Comparison of ENCODE assay signal across 9 mouse cellular contexts in genomic region chr16:35627992-35628607, GRCm38 (mm10).
DNase-seq lines count a peak whose midpoint lies in the region; ATAC-seq and TF ChIP-seq lines count a peak whose summit lies in the region.
"Had no signal": no experiment of that assay in that cellular context is flagged by ENCODE, and none has a peak within 500 bp of the region (broad histone marks: within the 10 kb centered on the region; RNA-seq: fewer than 3 reads in every experiment).

No protein-coding gene starts in this region.

- H3K4me1 ChIP-seq in kidney, embryonic 16.5 days (ENCODE audit: insufficient read depth, low read length), result peaks cover 8% of the 10 kb centered on the region
- H3K4me1 ChIP-seq in liver, embryonic 13.5 days (replicated peaks), result no peaks in the 10 kb centered on the region
- peaks cover 19% of the 10 kb centered on the region for H3K4me1 ChIP-seq in olfactory bulb, adult 2 months (ENCODE audit: control insufficient read depth, insufficient read depth, low read length)
- H3K4me1 ChIP-seq in thymus, adult 2 months (replicated peaks; ENCODE audit: control insufficient read depth, insufficient read depth, low read length), result no peaks in the 10 kb centered on the region

- TF ChIP-seq CTCF in olfactory bulb, adult 2 months (IDR thresholded peaks at IDR 0.05; ENCODE audit: insufficient read depth, low read depth, low read length), result peak; percentile 91
- peak; percentile 88 for TF ChIP-seq CTCF in thymus, adult 2 months (IDR thresholded peaks at IDR 0.05; ENCODE audit: borderline replicate concordance, control insufficient read depth, extremely low read depth, insufficient read depth, low read length, poor library complexity)

- no peak overlapping the region for H3K4me3 ChIP-seq in kidney, embryonic 16.5 days (ENCODE audit: low read length)
- no peak overlapping the region for H3K4me3 ChIP-seq in liver, embryonic 13.5 days (replicated peaks)
- H3K4me3 ChIP-seq in olfactory bulb, adult 2 months (ENCODE audit: insufficient read depth, low read depth, low read length), result no peak overlapping the region
- H3K4me3 ChIP-seq in thymus, adult 2 months (ENCODE audit: control insufficient read depth, insufficient read depth, low read length), result no peak overlapping the region
- H3K4me3 ChIP-seq: embryonic facial prominence, embryonic 13.5 days had no signal

- no peaks in the 10 kb centered on the region for H3K9me3 ChIP-seq in kidney, embryonic 16.5 days (ENCODE audit: low read length)
- H3K9me3 ChIP-seq in liver, embryonic 13.5 days (replicated peaks), result no peaks in the 10 kb centered on the region
- H3K9me3 ChIP-seq: embryonic facial prominence, embryonic 13.5 days had no signal

- H3K4me2 ChIP-seq in kidney, embryonic 16.5 days (replicated peaks; ENCODE audit: low read depth, low read length), result no peak overlapping the region
- H3K4me2 ChIP-seq in liver, embryonic 13.5 days, result no peak overlapping the region
- H3K4me2 ChIP-seq: embryonic facial prominence, embryonic 13.5 days had no signal

- WGBS in kidney, embryonic 16.5 days, result 35% methylated on average over 10 of the region's 10 CpGs
- WGBS in liver, embryonic 13.5 days (ENCODE audit: insufficient replicate concordance), result 31% methylated on average over 10 of the region's 10 CpGs
- 57% methylated on average over 10 of the region's 10 CpGs for WGBS in olfactory bulb, adult 2 months
- 50% methylated on average over 10 of the region's 10 CpGs for WGBS in thymus, adult 2 months

- no peak for TF ChIP-seq POLR2A in olfactory bulb, adult 2 months (IDR thresholded peaks at IDR 0.05; ENCODE audit: insufficient read depth, low read depth, low read length)
- TF ChIP-seq POLR2A in thymus, adult 2 months (IDR thresholded peaks at IDR 0.05; ENCODE audit: control insufficient read depth, extremely low read depth, insufficient read depth, low read length, poor library complexity), result no peak

- H3K36me3 ChIP-seq in kidney, embryonic 16.5 days (ENCODE audit: insufficient read depth, low read length), result no peaks in the 10 kb centered on the region
- H3K36me3 ChIP-seq in liver, embryonic 13.5 days, result no peaks in the 10 kb centered on the region
- H3K36me3 ChIP-seq in thymus, adult 2 months (ENCODE audit: control insufficient read depth, insufficient read depth, low read length), result no peaks in the 10 kb centered on the region
- H3K36me3 ChIP-seq: embryonic facial prominence, embryonic 13.5 days had no signal

- peak; percentile 72 to 74 for DNase-seq in B cell, adult 2 months
- DNase-seq in adrenal gland, postnatal 25 days, result peak; percentile 92
- peak; percentile 82 for DNase-seq in embryo, embryonic 9.5 days (ENCODE audit: extremely low spot score)
- peak; percentile 71 for DNase-seq in heart, adult 8-10 months (ENCODE audit: low spot score)
- peak; percentile 37 for DNase-seq in liver, embryonic 13.5 days
- DNase-seq in thymus, adult 2 months, result peak; percentile 72

- ATAC-seq in kidney, embryonic 16.5 days (ENCODE audit: low FRiP score, low TSS enrichment), result peak; percentile 76
- no peak for ATAC-seq in liver, embryonic 13.5 days (ENCODE audit: low read depth)

- H3K9ac ChIP-seq in kidney, embryonic 16.5 days (replicated peaks; ENCODE audit: low read length), result no peak overlapping the region
- H3K9ac ChIP-seq in liver, embryonic 13.5 days, result no peak overlapping the region
- H3K9ac ChIP-seq: embryonic facial prominence, embryonic 13.5 days had no signal

- H3K27me3 ChIP-seq in kidney, embryonic 16.5 days (ENCODE audit: insufficient read depth, low read length), result no peaks in the 10 kb centered on the region
- H3K27me3 ChIP-seq in liver, embryonic 13.5 days, result no peaks in the 10 kb centered on the region
- no peaks in the 10 kb centered on the region for H3K27me3 ChIP-seq in thymus, adult 2 months (ENCODE audit: control insufficient read depth, insufficient read depth, low read length)

- no peak overlapping the region for H3K27ac ChIP-seq in kidney, embryonic 16.5 days (ENCODE audit: low read length)
- H3K27ac ChIP-seq in liver, embryonic 13.5 days, result no peak overlapping the region
- H3K27ac ChIP-seq in olfactory bulb, adult 2 months (ENCODE audit: insufficient read depth, low read depth, low read length), result no peak overlapping the region
- no peak overlapping the region for H3K27ac ChIP-seq in thymus, adult 2 months (ENCODE audit: control insufficient read depth, insufficient read depth, low read length)
- H3K27ac ChIP-seq: embryonic facial prominence, embryonic 13.5 days had no signal

Comparison
In these comparisons a context has a peak if more than half of its experiments do, and no peak if none do; other contexts are left out.
1. DNase-seq: peak in every context shown above with its lines; median percentile 92 in adrenal gland, postnatal 25 days; 82 in embryo, embryonic 9.5 days; 73 in B cell, adult 2 months; 72 in thymus, adult 2 months; 71 in heart, adult 8-10 months; 37 in liver, embryonic 13.5 days.